Mouse (Mus musculus): ENCODE measurements around the gene Agpat3. TPM values are rescaled to one million over a fixed set of nuclear protein-coding genes. Genes with fewer than 3 reads are reported as not detected.

The Agpat3 gene
- polyA plus RNA-seq, 1 experiment from 2014 or later: 32.8 TPM

DNA sequence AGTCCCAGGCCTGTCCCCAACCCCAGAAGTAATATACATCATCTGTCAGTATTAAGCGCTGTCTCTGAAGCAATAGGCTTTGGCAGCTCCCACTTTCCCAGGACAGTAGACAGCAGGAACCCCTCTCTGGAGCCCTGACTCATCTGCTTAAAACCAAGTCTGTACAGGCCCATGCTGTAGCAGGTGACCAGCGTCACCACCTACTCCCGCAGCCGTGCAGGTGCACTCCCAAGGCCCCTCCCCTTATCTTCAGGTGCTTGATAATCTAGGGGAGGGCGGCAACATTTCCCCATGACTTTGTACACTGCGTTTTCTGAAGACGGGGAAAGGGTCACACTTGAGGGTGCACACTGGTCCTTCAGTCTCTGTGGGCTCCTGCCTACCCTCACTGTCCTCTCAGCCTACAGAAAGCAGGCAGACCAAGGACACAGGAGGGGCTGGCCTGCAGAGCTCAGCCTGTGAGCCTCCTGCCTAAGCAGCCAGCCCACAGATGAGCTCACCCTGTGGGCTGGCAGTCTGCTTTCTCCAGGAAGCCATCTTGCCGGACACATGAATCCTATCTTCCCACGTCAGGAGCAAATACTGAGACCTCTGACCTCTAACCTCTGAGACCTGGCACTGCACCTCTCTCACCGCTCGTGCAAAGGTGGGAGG lies 34.9 kb downstream of the Agpat3 start:
- no peaks in the 10 kb centered on the region for H3K27me3 ChIP-seq (replicated peaks; ENCODE audit: low read depth, poor library complexity, severe bottlenecking)
- no peak overlapping the region for H3K27ac ChIP-seq (replicated peaks)
- H3K4me3 ChIP-seq: no peak overlapping the region
- DNase-seq (ENCODE audit: low spot score): no peak
- H3K4me1 ChIP-seq: peaks cover 19% of the 10 kb centered on the region; the same call in 1 of the 2 replicates
- no peaks in the 10 kb centered on the region for H3K36me3 ChIP-seq (replicated peaks)
- no peaks in the 10 kb centered on the region for H3K9me3 ChIP-seq
- WGBS: 74% methylated on average over 11 of the region's 11 CpGs

DNA sequence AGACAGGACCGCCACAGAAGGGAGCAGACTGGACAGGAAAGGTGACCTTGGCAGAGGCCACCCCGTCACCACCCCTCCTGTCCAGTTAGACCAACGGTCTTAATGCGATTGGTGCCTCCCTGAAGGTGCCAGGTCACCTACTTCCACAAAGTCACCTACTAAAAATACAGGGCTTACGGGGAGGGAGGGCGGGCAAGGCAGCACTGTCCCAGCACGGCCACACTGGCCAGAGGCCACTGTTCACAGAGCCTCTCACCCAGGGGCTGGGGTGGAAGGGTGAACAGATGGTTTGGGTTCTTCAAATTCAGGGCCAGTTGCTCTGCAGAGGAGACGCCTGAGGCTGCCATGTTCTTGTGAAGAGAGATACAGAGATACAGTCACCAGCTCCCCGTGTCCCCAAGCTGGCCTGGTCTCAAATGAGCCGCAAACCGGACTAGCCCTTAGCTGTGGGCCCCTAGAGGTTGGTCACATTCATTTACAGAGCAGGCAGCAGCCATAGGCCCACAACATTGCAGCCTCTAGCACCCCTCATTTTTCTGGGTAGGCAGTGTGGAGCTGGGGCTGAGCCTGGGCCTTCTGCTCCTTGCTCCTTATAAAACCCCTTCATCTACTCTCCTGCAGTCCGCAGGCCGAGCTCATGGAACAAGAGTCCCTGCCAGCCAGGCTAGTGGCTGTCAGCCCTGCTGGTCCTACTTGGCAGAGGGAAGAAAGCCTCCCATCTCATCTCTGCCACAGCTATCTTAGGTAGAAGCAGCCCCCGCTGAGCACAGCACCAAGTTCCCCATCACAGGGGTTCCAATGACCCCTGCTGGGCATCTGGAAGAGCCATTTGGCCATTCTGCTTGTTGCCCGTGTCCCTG lies 35.8 kb downstream of the Agpat3 start:
- 85% methylated on average over 15 of the region's 15 CpGs for WGBS
- no peaks in the 10 kb centered on the region for H3K36me3 ChIP-seq (replicated peaks)
- DNase-seq (ENCODE audit: low spot score): no peak
- peaks cover 22% of the 10 kb centered on the region; the same call in 1 of the 2 replicates for H3K4me1 ChIP-seq
- H3K27me3 ChIP-seq (replicated peaks; ENCODE audit: low read depth, poor library complexity, severe bottlenecking): no peaks in the 10 kb centered on the region
- no peaks in the 10 kb centered on the region for H3K9me3 ChIP-seq
- no peak overlapping the region for H3K27ac ChIP-seq (replicated peaks)
- no peak overlapping the region for H3K4me3 ChIP-seq

DNA sequence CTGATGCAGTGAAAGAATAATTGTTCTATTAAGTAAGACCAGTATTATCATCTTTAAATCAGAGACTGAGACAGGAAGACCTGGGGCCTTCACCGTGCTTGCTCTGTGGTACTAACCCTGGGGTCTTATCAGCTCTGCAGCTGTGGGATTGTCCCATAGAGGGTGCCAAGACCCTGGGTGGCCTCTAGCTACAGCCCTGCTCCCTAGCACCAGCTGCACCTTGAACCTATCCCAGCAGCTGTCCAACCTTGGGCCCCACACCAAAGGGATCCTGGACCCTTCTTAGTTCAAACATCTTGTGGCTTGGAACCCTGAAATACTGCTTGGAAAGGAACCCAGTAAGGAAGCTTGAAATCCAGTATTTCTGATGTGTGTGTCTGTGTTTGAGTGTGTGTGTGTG lies 37.1 kb downstream of the Agpat3 start:
- H3K27ac ChIP-seq (replicated peaks): no peak overlapping the region
- peaks cover 12% of the 10 kb centered on the region; the same call in 1 of the 2 replicates for H3K4me1 ChIP-seq
- DNase-seq (ENCODE audit: low spot score): no peak
- H3K9me3 ChIP-seq: no peaks in the 10 kb centered on the region
- H3K36me3 ChIP-seq (replicated peaks): no peaks in the 10 kb centered on the region
- no peaks in the 10 kb centered on the region for H3K27me3 ChIP-seq (replicated peaks; ENCODE audit: low read depth, poor library complexity, severe bottlenecking)
- H3K4me3 ChIP-seq: no peak overlapping the region
- WGBS: 79% methylated on average over 1 of the region's 1 CpGs

DNA sequence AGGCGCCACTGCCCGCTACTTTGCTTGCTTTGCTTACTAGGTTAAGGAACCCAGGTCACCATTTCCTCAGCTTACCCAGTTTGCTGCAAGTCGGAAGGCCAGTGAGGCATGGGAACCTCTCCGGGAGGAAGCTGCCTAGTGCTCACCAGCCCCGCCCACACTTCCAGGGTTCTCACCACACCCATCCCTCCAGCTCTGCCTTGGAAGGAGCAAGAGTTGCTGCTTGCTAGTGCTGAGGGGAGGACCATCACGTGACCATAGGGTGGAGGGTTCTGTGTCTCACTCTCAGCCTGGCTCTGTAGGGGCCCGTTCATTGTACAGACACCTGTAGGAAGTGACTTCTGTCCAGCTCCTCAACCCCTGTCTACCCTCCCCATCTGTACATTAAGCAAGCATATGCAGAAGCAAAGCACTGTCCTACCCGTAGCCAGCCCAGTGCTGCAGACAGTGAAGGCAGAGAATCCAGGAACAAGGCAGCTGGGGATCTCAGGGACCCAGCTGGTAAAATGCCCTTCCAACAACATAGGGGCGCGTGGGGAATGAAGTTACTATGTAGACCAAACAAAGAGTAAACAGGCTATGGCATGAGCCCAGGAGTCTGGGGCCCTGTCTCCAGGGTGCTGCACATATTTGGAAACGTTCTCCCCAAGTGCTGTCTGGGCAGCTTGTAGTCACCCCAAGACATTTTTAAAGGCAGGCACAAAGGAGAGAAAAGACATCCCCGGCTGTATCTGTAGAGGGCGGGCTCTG lies 40.2 kb downstream of the Agpat3 start:
- no peaks in the 10 kb centered on the region for H3K9me3 ChIP-seq
- H3K4me1 ChIP-seq: 0 out of 2 replicates have a peak, but pooled peaks cover 4% of the 10 kb centered on the region
- H3K27me3 ChIP-seq (replicated peaks; ENCODE audit: low read depth, poor library complexity, severe bottlenecking): no peaks in the 10 kb centered on the region
- no peak for DNase-seq (ENCODE audit: low spot score)
- H3K36me3 ChIP-seq (replicated peaks): 0 out of 2 replicates have a peak, but pooled peaks cover 4% of the 10 kb centered on the region
- H3K4me3 ChIP-seq: no peak overlapping the region
- no peak overlapping the region for H3K27ac ChIP-seq (replicated peaks)
- 81% methylated on average over 13 of the region's 13 CpGs for WGBS

DNA sequence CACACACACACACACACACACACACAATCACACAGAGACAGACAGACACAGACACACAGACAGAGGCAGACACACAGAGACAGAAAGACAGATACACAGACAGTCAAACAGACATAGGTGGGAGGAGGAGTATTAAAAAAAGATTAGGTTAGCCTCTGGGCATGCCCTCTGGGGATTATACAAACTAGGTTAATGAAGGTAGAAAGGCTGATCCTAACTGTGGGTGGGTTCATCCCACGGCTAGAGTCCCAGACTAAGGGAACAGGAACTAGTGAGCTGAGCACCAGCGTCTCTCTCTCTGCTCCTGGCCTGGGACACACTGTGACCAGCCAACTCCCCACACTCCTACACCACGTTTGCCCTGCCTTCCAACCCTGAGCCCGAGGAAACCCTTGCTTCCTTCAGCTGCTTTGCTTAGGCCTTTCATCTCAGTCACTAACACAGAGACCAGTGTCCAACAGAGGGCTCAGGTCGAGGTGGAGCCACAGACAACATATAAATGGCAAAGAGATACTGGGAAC lies 41.5 kb downstream of the Agpat3 start:
- Histone ChIP-seq H3K36me3 (replicated peaks) (0 out of 2 replicates have a peak, but pooled peaks cover 7% of the 10 kb centered on the region), H3K4me1 (peaks cover 11% of the 10 kb centered on the region; the same call in 1 of the 2 replicates), H3K4me3 (no peak overlapping the region), H3K27ac (replicated peaks) (no peak overlapping the region), H3K27me3 (replicated peaks; ENCODE audit: low read depth, poor library complexity, severe bottlenecking) (no peaks in the 10 kb centered on the region), H3K9me3 (no peaks in the 10 kb centered on the region)
- 52% methylated on average over 5 of the region's 5 CpGs for WGBS
- DNase-seq (ENCODE audit: low spot score): no peak

DNA sequence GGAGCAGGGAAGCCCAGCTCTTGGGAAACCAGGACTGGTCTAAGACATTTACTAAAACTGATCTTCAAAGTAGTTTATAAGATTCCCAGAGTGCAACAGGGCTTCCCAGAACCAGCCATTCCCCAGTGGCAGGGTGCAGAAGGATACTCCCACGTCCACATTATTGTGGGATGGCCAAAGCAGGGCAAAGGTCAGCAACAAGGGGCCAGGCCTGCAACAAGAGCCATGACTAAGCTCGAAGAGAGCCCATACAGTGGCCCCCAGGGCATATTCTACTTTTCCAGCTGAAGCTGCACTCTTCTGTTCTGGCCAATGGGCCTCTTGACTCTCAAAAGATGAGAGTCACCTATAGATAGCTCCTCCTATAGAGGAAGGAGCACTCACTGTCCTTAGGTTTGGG lies 43.7 kb downstream of the Agpat3 start:
- peaks cover 15% of the 10 kb centered on the region for H3K4me1 ChIP-seq
- 37% methylated on average over 2 of the region's 2 CpGs for WGBS
- no peak overlapping the region for H3K4me3 ChIP-seq
- H3K36me3 ChIP-seq (replicated peaks): peaks cover 10% of the 10 kb centered on the region
- H3K27me3 ChIP-seq (replicated peaks; ENCODE audit: low read depth, poor library complexity, severe bottlenecking): no peaks in the 10 kb centered on the region
- no peaks in the 10 kb centered on the region for H3K9me3 ChIP-seq
- H3K27ac ChIP-seq (replicated peaks): no peak overlapping the region
- no peak for DNase-seq (ENCODE audit: low spot score)

DNA sequence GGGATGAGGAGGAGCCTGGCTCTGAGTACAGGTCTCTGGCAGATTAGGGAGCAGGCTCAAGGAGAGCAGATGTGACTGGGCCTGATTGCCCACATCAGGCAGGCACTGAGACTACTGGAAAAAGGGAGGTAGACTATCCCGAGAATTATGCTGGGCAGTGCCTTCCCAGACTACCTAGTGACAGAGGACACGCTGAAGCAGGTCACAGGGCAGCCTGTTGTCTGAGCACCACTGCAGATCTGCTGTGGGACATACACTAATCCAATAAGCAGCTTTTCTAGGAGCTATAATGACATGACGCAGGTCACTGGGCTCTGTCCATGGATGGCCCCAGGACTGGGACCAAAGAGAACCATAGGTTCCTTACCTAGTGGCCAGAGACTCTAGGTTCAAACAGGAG lies 44.9 kb downstream of the Agpat3 start:
- DNase-seq (ENCODE audit: low spot score): no peak
- 84% methylated on average over 3 of the region's 3 CpGs for WGBS
- H3K9me3 ChIP-seq: no peaks in the 10 kb centered on the region

DNA sequence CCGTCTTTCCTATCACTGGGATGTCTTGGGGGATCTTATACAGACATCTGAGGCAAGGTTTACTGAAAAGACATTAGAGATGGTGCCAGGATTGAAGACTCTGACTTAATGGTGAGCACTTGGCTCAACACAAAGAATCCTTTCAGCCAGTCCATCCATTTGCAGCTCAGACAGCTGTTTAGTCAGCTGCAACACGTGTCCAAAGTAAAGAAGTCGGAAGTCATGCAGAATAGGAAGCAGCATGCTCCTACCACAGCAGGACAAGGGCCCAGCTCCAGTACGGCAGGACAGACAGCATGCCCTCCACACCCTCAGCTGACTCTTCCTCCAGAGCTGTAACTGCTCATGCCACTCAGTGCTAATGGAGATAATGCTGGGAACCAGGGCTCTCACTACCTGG lies 46.3 kb downstream of the Agpat3 start:
- no peaks in the 10 kb centered on the region for H3K9me3 ChIP-seq
- WGBS: 60% methylated on average over 4 of the region's 4 CpGs

More for the DNA sequence above, 44.9 kb downstream of the Agpat3 start:
- peaks cover 15% of the 10 kb centered on the region for H3K4me1 ChIP-seq
- no peaks in the 10 kb centered on the region for H3K27me3 ChIP-seq (replicated peaks; ENCODE audit: low read depth, poor library complexity, severe bottlenecking)
- no peak overlapping the region for H3K4me3 ChIP-seq
- H3K36me3 ChIP-seq (replicated peaks): peaks cover 12% of the 10 kb centered on the region
- H3K27ac ChIP-seq (replicated peaks): no peak overlapping the region

DNA sequence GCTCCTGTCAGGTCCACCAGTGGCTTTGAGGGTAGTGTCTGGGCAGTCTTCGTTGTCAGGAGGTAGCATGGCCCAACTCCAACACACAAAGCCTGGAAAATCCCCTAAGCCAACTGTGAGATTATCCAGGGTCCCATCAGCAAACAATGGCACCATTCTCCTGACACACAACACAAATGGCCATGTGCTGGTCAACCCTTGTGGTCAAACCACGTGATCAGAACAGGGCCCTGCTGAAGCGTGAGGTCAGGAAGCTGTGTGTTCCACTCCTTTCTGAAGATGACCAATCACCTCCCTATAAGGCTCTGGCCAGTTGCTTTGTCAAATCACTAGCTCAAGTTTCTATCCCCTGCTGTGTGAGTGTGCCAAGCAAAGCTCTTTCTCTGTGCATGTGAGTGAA lies 47.3 kb downstream of the Agpat3 start:
- DNase-seq (ENCODE audit: low spot score): no peak
- Histone ChIP-seq H3K4me1 (peaks cover 11% of the 10 kb centered on the region), H3K4me3 (no peak overlapping the region), H3K9me3 (no peaks in the 10 kb centered on the region), H3K36me3 (replicated peaks) (peaks cover 21% of the 10 kb centered on the region), H3K27me3 (replicated peaks; ENCODE audit: low read depth, poor library complexity, severe bottlenecking) (no peaks in the 10 kb centered on the region), H3K27ac (replicated peaks) (no peak overlapping the region; the same call in 1 of the 2 replicates)
- 50% methylated on average over 3 of the region's 3 CpGs for WGBS

More for the DNA sequence above, 46.3 kb downstream of the Agpat3 start:
- Histone ChIP-seq H3K27me3 (replicated peaks; ENCODE audit: low read depth, poor library complexity, severe bottlenecking) (no peaks in the 10 kb centered on the region), H3K4me3 (no peak overlapping the region), H3K36me3 (replicated peaks) (peaks cover 17% of the 10 kb centered on the region), H3K4me1 (peaks cover 11% of the 10 kb centered on the region), H3K27ac (replicated peaks) (no peak overlapping the region)
- no peak for DNase-seq (ENCODE audit: low spot score)

DNA sequence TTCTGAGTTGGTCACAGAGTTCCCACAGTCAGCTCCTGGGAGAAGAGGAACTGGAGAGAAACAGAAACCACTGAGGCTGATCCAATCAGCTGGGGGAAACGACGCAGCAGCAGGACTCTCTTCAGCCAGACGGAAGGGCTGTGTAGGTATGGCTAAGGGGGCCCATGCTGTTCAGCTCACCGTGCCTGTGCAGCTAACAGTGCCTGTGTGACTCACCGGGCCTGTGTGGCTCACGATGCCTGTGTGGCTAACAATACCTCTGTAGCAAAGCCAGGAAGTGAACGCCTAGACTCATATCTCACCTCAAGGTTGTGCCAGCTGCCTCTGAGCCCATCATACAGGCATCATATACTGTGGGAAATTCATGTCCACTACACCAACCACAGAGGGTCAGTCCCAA lies 48.6 kb downstream of the Agpat3 start:
- WGBS: 84% methylated on average over 7 of the region's 7 CpGs
- Histone ChIP-seq H3K4me1 (peaks cover 11% of the 10 kb centered on the region), H3K4me3 (no peak overlapping the region), H3K27me3 (replicated peaks; ENCODE audit: low read depth, poor library complexity, severe bottlenecking) (no peaks in the 10 kb centered on the region), H3K36me3 (replicated peaks) (peaks cover 21% of the 10 kb centered on the region), H3K9me3 (no peaks in the 10 kb centered on the region), H3K27ac (replicated peaks) (no peak overlapping the region)
- DNase-seq (ENCODE audit: low spot score): no peak

DNA sequence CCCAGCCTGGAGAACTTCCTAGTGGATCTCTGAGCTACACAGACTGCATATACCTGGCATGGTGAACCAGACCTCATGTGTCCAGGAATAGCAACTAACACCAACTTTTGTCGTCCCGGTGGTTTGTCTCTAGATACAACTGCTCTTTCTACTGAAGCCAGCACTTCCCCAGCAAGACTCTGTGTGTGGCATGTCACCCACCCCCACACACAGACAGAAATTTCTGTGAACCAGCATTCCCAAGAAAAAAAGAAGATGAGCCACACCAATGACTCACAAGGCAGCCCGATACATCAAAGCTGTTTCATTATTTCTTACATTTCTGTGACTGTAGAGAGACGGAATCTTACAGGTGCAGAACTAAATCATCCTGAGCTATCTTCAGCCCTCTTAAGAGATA lies 52.2 kb downstream of the Agpat3 start:
- Histone ChIP-seq H3K4me3 (no peak overlapping the region), H3K9me3 (no peaks in the 10 kb centered on the region), H3K27ac (replicated peaks) (no peak overlapping the region), H3K27me3 (replicated peaks; ENCODE audit: low read depth, poor library complexity, severe bottlenecking) (no peaks in the 10 kb centered on the region), H3K4me1 (peaks cover 21% of the 10 kb centered on the region), H3K36me3 (replicated peaks) (peaks cover 14% of the 10 kb centered on the region)
- 92% methylated on average over 4 of the region's 4 CpGs for WGBS
- no peak for DNase-seq (ENCODE audit: low spot score)
